Mouse (Mus musculus): Measurements from ENCODE around the gene Atg4c. TPM values are rescaled to one million over a fixed set of nuclear protein-coding genes. Genes with fewer than 3 reads are reported as not detected.

Atg4c gene
- 1 to 10 TPM in 1 of 2 experiments, under 1 TPM in 1; 0.33 to 1.3 TPM for polyA plus RNA-seq (2017; shearing (Covaris generic))

GRCm38 (mm10) chr4:99193810-99194582, at the start of gene Atg4c:
TSS of gene Atg4c (plus strand) at chr4:99193934.

Other genes starting within 250 kb of the Atg4c start
- under 1 TPM in 1 of 2 experiments, not detected in 1; 0.11 TPM for gene Angptl3, start 163.0 kb upstream of the Atg4c start, polyA plus RNA-seq (2017; shearing (Covaris generic))
- 1 to 10 TPM in 1 of 2 experiments, under 1 TPM in 1; 0.43 to 1.3 TPM for gene Dock7, start 73.0 kb upstream of the Atg4c start, polyA plus RNA-seq (2017; shearing (Covaris generic))
- gene Gm12689, start 102.0 kb downstream of the Atg4c start, polyA plus RNA-seq (2017; shearing (Covaris generic)) = under 1 TPM in 1 of 2 experiments, not detected in 1; 0.21 TPM